Mouse (Mus musculus) myocyte (in vitro differentiated cells): ENCODE data around the gene Cenpf.
A peak's percentile ranks its signal among the peaks of the same experiment; 100 is the strongest.

Experiments used
- MAX ChIP-seq: IDR thresholded peaks from one replicate; pipeline ENCODE4 v1.6.1; 2011; ENCODE audit warnings: low read depth, mild to moderate bottlenecking, control low read depth
- POLR2A ChIP-seq: IDR thresholded peaks from one replicate; pipeline ENCODE4 v1.6.1; 2011; ENCODE audit warnings: low read depth, mild to moderate bottlenecking, control low read depth, moderate library complexity; ENCODE audit not compliant: insufficient read length
- TCF3 ChIP-seq: IDR thresholded peaks from one replicate; pipeline ENCODE4 v1.6.1; 2011; ENCODE audit warnings: low read depth, control low read depth; ENCODE audit not compliant: insufficient read length

DNA sequence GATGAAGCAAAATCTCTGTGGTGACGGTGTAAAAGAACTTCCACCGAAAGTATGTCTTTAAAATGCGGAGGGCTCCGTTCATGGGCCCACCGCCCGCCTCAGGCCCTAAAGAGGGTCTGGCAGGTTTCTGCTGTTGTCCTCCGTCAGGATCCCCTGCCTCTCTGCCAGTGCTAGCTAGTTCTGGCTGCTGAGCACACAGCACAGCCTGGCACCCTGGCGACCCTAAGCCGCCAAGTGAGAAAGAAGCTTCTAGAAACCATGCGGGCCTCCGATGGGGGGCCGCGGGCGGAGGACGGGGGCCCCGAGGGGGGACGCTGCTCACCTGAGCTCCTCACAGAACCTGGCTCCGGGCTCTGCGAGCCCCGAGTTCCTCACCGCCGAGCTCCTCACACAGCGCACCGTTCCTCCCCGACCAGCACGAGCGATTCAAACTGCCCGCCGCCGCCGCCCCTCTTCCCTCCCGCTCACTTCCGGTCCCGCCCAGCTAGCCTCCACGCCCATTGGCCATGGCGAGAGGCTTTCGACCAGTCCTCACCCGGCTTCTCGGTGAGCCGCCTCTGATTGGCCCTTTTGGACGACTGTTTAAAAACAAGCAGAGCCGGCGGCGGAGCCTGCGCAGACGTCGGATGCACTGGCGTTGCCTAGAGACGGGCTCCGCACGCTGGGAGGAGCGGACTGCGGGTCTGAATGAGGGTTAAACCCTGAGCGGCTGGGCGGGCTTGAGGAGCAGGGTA, at the start of gene Cenpf:
- peak; percentile 60 for TF ChIP-seq POLR2A
- TF ChIP-seq MAX: no peak
- no peak for TF ChIP-seq TCF3
